Mouse (Mus musculus) liver, embryonic 13.5 days (tissue): ENCODE measurements at regions not wholly inside any gene's neighbourhood (a gene's known extent, or its start where the extent isn't known, plus 50 kb on each side); places are given as distances from the start of the nearest gene placed in this dataset.

Experiments
- ATAC-seq: fragments of 200-750 bp; cut with Nextera tagmentation; 2 replicates; pipeline ENCODE4 v1.8.0; 2017; ENCODE audit warnings: low read depth, mild to moderate bottlenecking, moderate number of reproducible peaks, moderate library complexity
- DNase-seq: peaks from one replicate; pipeline ENCODE4 v3.0.0; 2022
- H3K27ac ChIP-seq: fragments of 300-500 bp; sonication (generic); 2 replicates; pipeline ENCODE4 v1.5.1; 2015; ENCODE audit warnings: moderate library complexity, mild to moderate bottlenecking, inconsistent platforms
- H3K27me3 ChIP-seq: fragments of 300-500 bp; sonication (generic); 2 replicates; pipeline ENCODE4 v1.6.1; 2015; ENCODE audit warnings: mild to moderate bottlenecking, inconsistent platforms
- H3K36me3 ChIP-seq: fragments of 300-500 bp; sonication (generic); 2 replicates; pipeline ENCODE4 v1.6.1; 2015; ENCODE audit warnings: mild to moderate bottlenecking, inconsistent platforms
- H3K4me1 ChIP-seq: fragments of 300-500 bp; sonication (generic); replicated peaks from 2 replicates; pipeline ENCODE4 v1.6.1; 2015; ENCODE audit warnings: inconsistent platforms
- H3K4me2 ChIP-seq: fragments of 300-500 bp; sonication (generic); 2 replicates; pipeline ENCODE4 v1.6.1; 2015; ENCODE audit warnings: inconsistent platforms, mild to moderate bottlenecking, moderate library complexity
- H3K4me3 ChIP-seq: fragments of 300-500 bp; sonication (generic); replicated peaks from 2 replicates; pipeline ENCODE4 v1.5.1; 2015; ENCODE audit warnings: mild to moderate bottlenecking, inconsistent platforms
- H3K9ac ChIP-seq: fragments of 300-500 bp; sonication (generic); 2 replicates; pipeline ENCODE4 v1.6.1; 2015; ENCODE audit warnings: mild to moderate bottlenecking, inconsistent platforms
- H3K9me3 ChIP-seq: fragments of 300-500 bp; sonication (generic); replicated peaks from 2 replicates; pipeline ENCODE4 v1.6.1; 2016; ENCODE audit warnings: inconsistent platforms
- WGBS: fragments of 180-500 bp; shearing (Covaris S2); methylation state at CpG from one replicate; pipeline ENCODE4 v1.1.7; 2015; ENCODE audit not compliant: insufficient replicate concordance; 5-methylcytosine and 5-hydroxymethylcytosine counted together

DNA sequence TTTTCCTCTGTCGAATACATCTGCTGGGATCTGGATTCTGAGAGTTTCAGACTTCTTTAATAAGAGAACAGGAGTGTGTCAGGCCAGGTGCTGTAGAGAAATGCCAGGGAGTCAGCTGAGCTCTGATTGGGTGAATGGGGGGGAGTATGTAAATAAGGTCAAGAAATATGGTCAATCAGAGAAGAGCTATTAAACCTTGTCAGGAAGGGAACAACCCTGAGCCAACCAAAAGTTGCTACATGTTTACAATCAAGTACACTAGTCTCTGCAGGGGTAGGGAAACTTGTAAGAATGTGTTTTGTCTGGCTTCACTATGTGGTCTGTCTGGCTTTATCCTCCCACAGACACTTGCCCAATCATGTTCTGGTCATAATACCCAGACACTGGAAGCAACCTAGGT, 60.4 kb upstream of the Thpo start:
- Histone ChIP-seq H3K4me1 (no peaks in the 10 kb centered on the region), H3K9ac (no peak overlapping the region), H3K4me2 (no peak overlapping the region), H3K36me3 (no peaks in the 10 kb centered on the region), H3K27ac (no peak overlapping the region), H3K4me3 (no peak overlapping the region), H3K9me3 (no peaks in the 10 kb centered on the region), H3K27me3 (no peaks in the 10 kb centered on the region)
- WGBS: 45% methylated on average over 1 of the region's 1 CpGs
- ATAC-seq (no peak), DNase-seq (no peak)
